Mouse (Mus musculus) gastrocnemius, adult 18-20 months (tissue): ENCODE results near the gene Olfr1219. TPM values are rescaled to one million over a fixed set of nuclear protein-coding genes. Genes with fewer than 3 reads are reported as not detected.

ENCODE experiments used
- DNase-seq: peaks from one replicate; pipeline ENCODE4 v3.0.0; 2021; ENCODE audit warnings: low spot score
- long read RNA-seq, 2 experiments: library from polyadenylated mRNA; stranded (forward); transcript quantifications; one replicate each; pipeline ENCODE4 v2.0.0; 2021
- total RNA-seq, 2 experiments: library from RNA; stranded (reverse); gene quantifications; 2 replicates each; pipeline ENCODE4 v1.2.3; 2021

Gene Olfr1219
- total RNA-seq, result not detected
- long read RNA-seq, experiment 1, result 0 reads
- long read RNA-seq, experiment 2, result 0 reads

GRCm38 (mm10) chr2:89083413-89083812 lies at the start of gene Olfr1219:
Gene Olfr1219, minus strand, starts transcription at chr2:89083513.
- DNase-seq, result no peak

DNA sequence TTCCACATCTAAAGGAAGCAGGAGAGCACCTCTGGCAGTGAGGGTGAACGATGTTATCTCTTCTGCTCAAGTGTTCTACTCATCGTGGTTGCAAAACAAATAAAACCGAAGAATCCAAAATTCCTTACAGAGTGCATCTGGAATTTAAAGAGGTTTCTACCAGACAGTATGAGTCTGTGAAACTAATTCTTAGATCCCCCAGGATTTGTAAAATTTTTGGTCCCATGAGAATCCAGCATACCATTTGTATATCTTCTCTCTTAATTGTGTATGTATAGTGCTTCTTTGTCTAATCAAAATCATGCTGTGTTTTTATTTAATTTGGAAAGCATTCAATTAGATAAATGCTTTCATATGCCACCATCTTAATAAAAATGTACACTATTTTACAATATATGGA lies 49.6 kb upstream of the Olfr1219 start, which contains the start of gene Olfr1222:
Olfr1222 (minus strand) TSS at position 101 of the 400 bp plus-strand sequence.
- no peak for DNase-seq

DNA sequence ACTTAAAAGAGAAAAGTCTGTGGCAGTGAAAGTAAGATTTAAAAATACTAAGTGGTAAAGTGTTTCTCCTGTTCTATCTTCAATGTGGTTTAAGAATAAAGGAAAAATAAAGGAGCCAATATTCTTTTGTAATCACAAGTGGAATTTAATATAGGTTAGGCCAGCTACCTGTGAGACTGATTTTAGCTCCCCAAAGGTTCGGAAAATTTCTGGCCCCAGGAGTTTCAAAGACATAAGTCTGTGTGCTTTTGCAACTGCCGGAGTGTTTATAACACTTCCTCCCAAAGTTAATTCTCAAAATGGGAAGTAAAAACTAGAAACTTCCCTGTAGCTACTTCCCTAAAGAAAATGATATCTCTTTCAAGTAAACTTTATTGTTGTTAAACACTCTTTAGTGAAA lies 33.9 kb upstream of the Olfr1219 start, which contains the start of gene Olfr1221:
Olfr1221 (minus strand) TSS at position 101 of the 400 bp plus-strand sequence.
- no peak for DNase-seq

- no peak for DNase-seq
Measured at GRCm38 (mm10) chr2:89106735-89107134, 23.4 kb upstream of the Olfr1219 start, which contains the start of gene Olfr1220. Gene Olfr1220, minus strand, starts transcription at chr2:89106835.

- no peak for DNase-seq
Measured at GRCm38 (mm10) chr2:89105651-89106050, 22.3 kb upstream of the Olfr1219 start.

- DNase-seq, result no peak
Measured at GRCm38 (mm10) chr2:89093848-89094247, 10.5 kb upstream of the Olfr1219 start.

- no peak for DNase-seq
Measured at GRCm38 (mm10) chr2:89081487-89081886, 1.8 kb downstream of the Olfr1219 start.

DNA sequence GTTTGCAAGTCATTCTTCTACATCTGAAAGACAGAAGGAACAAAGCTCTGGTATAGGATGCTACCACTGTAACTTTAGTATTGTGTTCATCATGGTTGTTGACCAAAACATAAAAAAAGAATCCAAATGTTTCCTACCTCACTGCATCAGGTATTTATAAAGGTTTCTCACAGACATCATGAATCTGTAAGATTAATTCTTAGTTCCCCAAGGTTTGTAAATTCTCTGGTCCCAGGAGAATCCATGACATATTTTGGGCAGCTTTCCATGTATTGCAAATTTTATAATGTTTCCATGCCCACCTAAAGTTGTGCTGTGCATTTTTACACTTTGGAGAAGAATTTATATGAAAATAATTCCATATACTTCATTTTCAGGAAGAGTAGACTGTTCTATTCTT lies 22.2 kb downstream of the Olfr1219 start, which contains the start of gene Olfr1218:
Olfr1218 (minus strand) TSS at position 101 of the 400 bp plus-strand sequence.
- DNase-seq, result no peak

- DNase-seq, result no peak
Measured at GRCm38 (mm10) chr2:89031965-89032364, 51.3 kb downstream of the Olfr1219 start, which contains the start of gene Olfr1217. Gene Olfr1217, minus strand, starts transcription at chr2:89032065.

Other genes starting within 250 kb of the Olfr1219 start
- not detected for gene Olfr1204, start 234.2 kb downstream of the Olfr1219 start, total RNA-seq
- not detected for gene Olfr1206, start 220.3 kb downstream of the Olfr1219 start, total RNA-seq
- gene Olfr1208, start 181.2 kb downstream of the Olfr1219 start, total RNA-seq, result not detected
- gene Olfr1209, start 168.4 kb downstream of the Olfr1219 start, total RNA-seq, result not detected
- not detected for gene Olfr1211, start 145.4 kb downstream of the Olfr1219 start, total RNA-seq
- not detected for gene Olfr1212, start 129.5 kb downstream of the Olfr1219 start, total RNA-seq
- not detected for gene Gm13762, start 103.2 kb downstream of the Olfr1219 start, total RNA-seq
- not detected for gene Olfr1214, start 90.9 kb downstream of the Olfr1219 start, total RNA-seq
- gene Olfr1215, start 76.5 kb downstream of the Olfr1219 start, total RNA-seq, result not detected
- gene Olfr1216, start 65.2 kb downstream of the Olfr1219 start, total RNA-seq, result not detected
- gene Olfr1217, start 51.4 kb downstream of the Olfr1219 start, total RNA-seq, result not detected
- not detected for gene Olfr1218, start 22.3 kb downstream of the Olfr1219 start, total RNA-seq
- not detected for gene Olfr1220, start 23.3 kb upstream of the Olfr1219 start, total RNA-seq
- gene Olfr1221, start 33.8 kb upstream of the Olfr1219 start, total RNA-seq, result not detected
- gene Olfr1222, start 49.5 kb upstream of the Olfr1219 start, total RNA-seq, result not detected
- not detected for gene Olfr1223, start 68.0 kb upstream of the Olfr1219 start, total RNA-seq
- not detected for gene Olfr1224-ps1, start 80.6 kb upstream of the Olfr1219 start, total RNA-seq
- not detected for gene Olfr1225, start 91.2 kb upstream of the Olfr1219 start, total RNA-seq
- not detected for gene Olfr1226, start 116.5 kb upstream of the Olfr1219 start, total RNA-seq
- not detected for gene Olfr1228, start 170.5 kb upstream of the Olfr1219 start, total RNA-seq
- gene Olfr1229, start 204.5 kb upstream of the Olfr1219 start, total RNA-seq, result not detected
- not detected for gene Olfr1230, start 213.8 kb upstream of the Olfr1219 start, total RNA-seq
- gene Olfr1231, start 223.6 kb upstream of the Olfr1219 start, total RNA-seq, result not detected
- not detected for gene Olfr1232, start 246.2 kb upstream of the Olfr1219 start, total RNA-seq